Mouse (Mus musculus) frontal cortex, postnatal 14 days (tissue): Measurements from ENCODE around the gene Cirbp.
"Not testable (repeated sequence)": the region's sequence is repeated elsewhere in the genome, so short reads cannot be mapped to it uniquely, and the experiment has no call there.

Source experiments
- DNase-seq, 2 experiments: peaks; one replicate each; pipeline ENCODE4 v3.0.0; 2022; ENCODE audit warnings: low spot score in 2 of 2

Gene Cirbp

GRCm38 (mm10) chr10:80208841-80209371 is 43.1 kb downstream of the Cirbp start:
- no peak for DNase-seq

DNA sequence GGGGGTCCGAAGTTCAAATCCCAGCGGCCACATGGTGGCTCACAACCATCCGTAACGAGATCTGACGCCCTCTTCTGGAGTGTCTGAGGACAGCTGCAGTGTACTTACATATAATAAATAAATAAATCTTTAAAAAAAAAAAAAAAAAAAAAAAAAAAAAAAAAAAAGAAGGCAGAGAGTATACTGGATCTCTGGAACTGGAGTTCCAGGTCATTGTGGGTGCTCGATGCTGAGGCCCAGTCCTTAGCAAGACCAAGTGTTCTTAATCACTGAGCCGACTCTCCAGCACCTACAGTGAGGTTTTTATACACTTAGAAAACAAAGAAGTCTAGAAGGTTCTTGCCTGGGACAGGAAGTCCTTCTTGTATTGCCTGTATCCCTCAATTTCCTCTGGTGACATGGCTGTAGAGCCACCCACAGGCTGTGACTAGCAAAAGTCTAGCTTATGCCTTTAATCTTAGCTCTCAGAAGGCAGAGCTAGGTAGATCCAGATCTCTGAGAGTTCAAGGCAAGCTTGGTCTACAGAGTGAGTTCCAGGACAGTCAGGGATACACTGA is 45.8 kb downstream of the Cirbp start:
- DNase-seq = not testable (repeated sequence)

- no peak for DNase-seq
These were observed 49.4 kb downstream of the Cirbp start for GRCm38 (mm10) chr10:80215048-80215772.

DNA sequence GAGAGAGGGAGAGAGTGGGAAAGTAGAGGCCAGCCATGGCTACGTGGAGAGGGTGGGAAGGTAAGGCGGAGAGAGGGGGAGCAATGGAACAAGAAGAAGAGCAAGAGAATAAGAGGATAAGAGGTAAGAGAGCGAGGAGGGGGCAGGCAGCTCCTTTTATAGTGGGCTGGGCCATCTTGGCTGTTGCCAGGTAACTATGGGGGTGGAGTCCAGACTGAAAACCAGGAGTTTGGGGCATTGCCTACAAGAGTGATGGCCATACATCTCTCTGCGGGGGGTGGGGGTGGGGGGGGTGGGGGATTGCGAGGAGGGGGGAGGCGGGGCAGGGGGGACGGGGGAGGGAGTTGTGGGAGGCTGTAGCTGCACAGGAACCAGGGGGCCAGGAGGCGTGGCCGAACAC is 54.9 kb downstream of the Cirbp start:
- no peak for DNase-seq
